Mouse (Mus musculus) ES-E14 (cell line): Measurements from ENCODE around the gene Sema6d.

Experiments used
- CHD2 ChIP-seq: IDR thresholded peaks from 2 replicates; pipeline ENCODE4 v1.6.1; 2014; ENCODE audit warnings: mild to moderate bottlenecking, low read depth, low read length, inconsistent platforms
- MAFK ChIP-seq: IDR thresholded peaks from 2 replicates; pipeline ENCODE4 v1.6.1; 2014; ENCODE audit warnings: mild to moderate bottlenecking, low read depth, low read length, inconsistent platforms; ENCODE audit not compliant: insufficient read depth

GRCm38 (mm10) chr2:124100486-124101200, 10.9 kb downstream of the Sema6d start:
- TF ChIP-seq CHD2 (no peak), MAFK (no peak)
